Mouse (Mus musculus): ENCODE measurements at regions not wholly inside any gene's neighbourhood (a gene's known extent, or its start where the extent isn't known, plus 50 kb on each side); places are given as distances from the start of the nearest gene placed in this dataset.

DNA sequence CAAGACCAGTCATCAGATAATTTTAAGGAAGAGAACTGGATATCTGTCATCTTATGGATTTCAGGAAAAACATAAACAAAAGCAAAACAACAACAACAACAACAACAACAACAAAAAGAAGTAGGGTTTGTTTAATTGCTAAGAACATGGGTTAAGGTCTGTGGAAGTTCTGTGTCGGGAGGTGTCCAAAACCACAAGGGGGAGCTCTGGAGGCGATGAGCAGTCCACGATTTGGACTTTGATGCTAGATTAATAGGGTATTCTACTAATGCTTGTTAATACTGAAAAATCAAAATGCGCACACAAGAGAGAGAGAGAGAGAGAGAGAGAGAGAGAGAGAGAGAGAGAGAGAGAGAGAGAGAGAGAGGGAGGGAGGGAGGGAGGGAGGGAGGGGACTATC, 692.0 kb upstream of the Car10 start:
- H3K4me3 ChIP-seq (ENCODE audit: low read depth, low read length): no peak overlapping the region
- peak; percentile 56 for TF ChIP-seq CTCF (IDR thresholded peaks at IDR 0.05; ENCODE audit: low read depth)
- no peak overlapping the region for H3K27ac ChIP-seq (ENCODE audit: low read depth, low read length)
- ATAC-seq (no peak), DNase-seq (peak; percentile 9)
- 19% methylated on average over 4 of the region's 4 CpGs for WGBS
- no peaks in the 10 kb centered on the region for H3K9me3 ChIP-seq (ENCODE audit: low read length)
- no peaks in the 10 kb centered on the region for H3K36me3 ChIP-seq (ENCODE audit: insufficient read depth)
- H3K4me1 ChIP-seq (ENCODE audit: insufficient read depth): no peaks in the 10 kb centered on the region
- no peak overlapping the region for H3K4me2 ChIP-seq (ENCODE audit: low read depth)
- no peaks in the 10 kb centered on the region for H3K27me3 ChIP-seq (ENCODE audit: insufficient read depth, low read length)
- no peak overlapping the region for H3K9ac ChIP-seq

DNA sequence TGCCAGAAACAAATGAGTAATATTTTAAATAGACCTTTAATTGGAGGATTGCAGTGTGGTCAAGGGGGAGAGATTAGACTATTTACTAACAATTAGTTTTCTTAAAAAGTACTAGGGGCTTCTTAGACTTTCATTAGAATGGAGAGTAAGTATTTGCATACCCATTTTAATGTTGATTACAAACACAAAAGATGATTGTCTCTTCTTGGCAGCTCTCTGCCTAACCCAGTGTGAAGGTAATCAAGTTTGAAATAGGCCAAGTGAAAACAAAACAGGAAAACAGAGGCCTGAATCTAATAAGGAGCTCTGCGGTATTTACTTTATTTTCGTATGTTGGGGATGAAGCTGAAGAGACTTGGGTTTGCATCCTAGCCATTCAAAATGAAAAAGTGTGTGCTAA, 646.5 kb upstream of the Car10 start:
- DNase-seq (no peak), ATAC-seq (no peak)
- Histone ChIP-seq H3K4me2 (ENCODE audit: low read depth) (no peak overlapping the region), H3K36me3 (ENCODE audit: insufficient read depth) (no peaks in the 10 kb centered on the region), H3K4me3 (ENCODE audit: low read depth, low read length) (no peak overlapping the region), H3K27me3 (ENCODE audit: insufficient read depth, low read length) (no peaks in the 10 kb centered on the region; the same call in 1 of the 2 replicates), H3K4me1 (ENCODE audit: insufficient read depth) (no peaks in the 10 kb centered on the region), H3K27ac (ENCODE audit: low read depth, low read length) (no peak overlapping the region), H3K9me3 (ENCODE audit: low read length) (no peaks in the 10 kb centered on the region), H3K9ac (no peak overlapping the region)
- WGBS: 17% methylated on average over 2 of the region's 2 CpGs
- TF ChIP-seq CTCF (IDR thresholded peaks at IDR 0.05; ENCODE audit: low read depth): no peak

DNA sequence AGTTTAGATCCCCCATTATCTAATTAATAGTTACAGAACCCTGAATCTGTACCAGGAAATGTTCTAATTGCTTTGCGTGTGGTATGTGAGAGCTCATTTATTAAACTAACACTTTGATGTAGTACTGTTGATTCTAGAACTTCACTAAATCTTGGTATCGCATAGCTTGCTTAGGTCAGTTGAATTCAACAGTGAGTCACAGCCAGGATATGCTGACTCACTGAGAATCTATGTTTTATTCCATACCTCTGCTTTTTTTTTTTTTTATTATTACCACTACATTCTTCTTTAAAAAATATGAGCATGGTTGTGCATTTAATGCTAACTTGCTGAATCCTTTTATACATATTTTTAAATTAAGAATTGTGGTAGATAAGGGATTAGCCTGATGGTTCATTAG, 602.5 kb upstream of the Car10 start:
- TF ChIP-seq CTCF (IDR thresholded peaks at IDR 0.05; ENCODE audit: low read depth): no peak
- WGBS: 94% methylated on average over 2 of the region's 2 CpGs
- no peak overlapping the region for H3K9ac ChIP-seq
- H3K27ac ChIP-seq (ENCODE audit: low read depth, low read length): no peak overlapping the region
- H3K36me3 ChIP-seq (ENCODE audit: insufficient read depth): no peaks in the 10 kb centered on the region
- H3K4me2 ChIP-seq (ENCODE audit: low read depth): no peak overlapping the region
- ATAC-seq (no peak), DNase-seq (no peak)
- H3K9me3 ChIP-seq (ENCODE audit: low read length): no peaks in the 10 kb centered on the region
- H3K4me1 ChIP-seq (ENCODE audit: insufficient read depth): no peaks in the 10 kb centered on the region
- H3K27me3 ChIP-seq (ENCODE audit: insufficient read depth, low read length): no peaks in the 10 kb centered on the region
- H3K4me3 ChIP-seq (ENCODE audit: low read depth, low read length): no peak overlapping the region
